Mouse (Mus musculus) adrenal gland, adult (tissue): ENCODE results near the gene Uhrf1bp1l.
A peak's percentile ranks its signal among the peaks of the same experiment; 100 is the strongest.

Source experiments
- DNase-seq, 2 experiments: peaks; one replicate each; pipeline ENCODE4 v3.0.0; 2022 to 2023; ENCODE audit warnings: low spot score in 1 of 2; ENCODE audit not compliant: inconsistent age in 2 of 2

Uhrf1bp1l gene

GRCm38 (mm10) chr10:89744871-89745665 lies at the start of gene Uhrf1bp1l:
Uhrf1bp1l (plus strand) TSS chr10:89744991.
- DNase-seq, result peak; percentile 93 to 98

- no peak for DNase-seq
Observed at GRCm38 (mm10) chr10:89695194-89695911, 49.4 kb upstream of the Uhrf1bp1l start.

GRCm38 (mm10) chr10:89696270-89696669 lies 48.5 kb upstream of the Uhrf1bp1l start:
- peak in 1 of 2 experiments; percentile 48 for DNase-seq

GRCm38 (mm10) chr10:89697956-89698355 lies 46.8 kb upstream of the Uhrf1bp1l start:
- no peak for DNase-seq

GRCm38 (mm10) chr10:89703042-89703441 lies 41.7 kb upstream of the Uhrf1bp1l start:
- DNase-seq, result no peak

GRCm38 (mm10) chr10:89707397-89707796 lies 37.4 kb upstream of the Uhrf1bp1l start:
- no peak for DNase-seq

- peak; percentile 42 to 65 for DNase-seq
Observed at GRCm38 (mm10) chr10:89708720-89709119, 36.1 kb upstream of the Uhrf1bp1l start.

- DNase-seq, result no peak
Observed at GRCm38 (mm10) chr10:89714910-89715309, 29.9 kb upstream of the Uhrf1bp1l start.

- peak in 1 of 2 experiments; percentile 54 for DNase-seq
Observed at GRCm38 (mm10) chr10:89720252-89720651, 24.5 kb upstream of the Uhrf1bp1l start.

GRCm38 (mm10) chr10:89720796-89721195 lies 24.0 kb upstream of the Uhrf1bp1l start:
- DNase-seq, result peak; percentile 82 to 92

- peak; percentile 37 to 83 for DNase-seq
Observed at GRCm38 (mm10) chr10:89722247-89723195, 22.3 kb upstream of the Uhrf1bp1l start.

GRCm38 (mm10) chr10:89730386-89730785 lies 14.4 kb upstream of the Uhrf1bp1l start:
- DNase-seq, result no peak

GRCm38 (mm10) chr10:89731341-89731740 lies 13.4 kb upstream of the Uhrf1bp1l start:
- peak in 1 of 2 experiments; percentile 54 for DNase-seq

GRCm38 (mm10) chr10:89732001-89732794 lies 12.6 kb upstream of the Uhrf1bp1l start, which contains the start of gene Actr6:
Actr6 (minus strand) TSS chr10:89732295.
- DNase-seq, result peak; percentile 93 to 98

GRCm38 (mm10) chr10:89737092-89737491 lies 7.7 kb upstream of the Uhrf1bp1l start:
- DNase-seq, result no peak

GRCm38 (mm10) chr10:89737887-89738286 lies 6.9 kb upstream of the Uhrf1bp1l start:
- no peak for DNase-seq

- no peak for DNase-seq
Observed at GRCm38 (mm10) chr10:89738395-89738794, 6.4 kb upstream of the Uhrf1bp1l start.

GRCm38 (mm10) chr10:89739703-89740102 lies 5.1 kb upstream of the Uhrf1bp1l start:
- DNase-seq, result no peak

GRCm38 (mm10) chr10:89740995-89741394 lies 3.8 kb upstream of the Uhrf1bp1l start:
- DNase-seq, result no peak

GRCm38 (mm10) chr10:89743266-89743665 lies 1.5 kb upstream of the Uhrf1bp1l start:
- DNase-seq, result peak; percentile 60 to 81
